Mouse (Mus musculus): ENCODE results near the gene Vmn1r180. TPM values are rescaled to one million over a fixed set of nuclear protein-coding genes. Genes with fewer than 3 reads are reported as not detected.
"Not testable (repeated sequence)": the region's sequence is repeated elsewhere in the genome, so short reads cannot be mapped to it uniquely, and the experiment has no call there.

Gene Vmn1r180
- polyA plus RNA-seq (2014; fragmentation: Nextera tagmentation; extraction: Ambion mirVana): not detected in 2 replicates

GRCm38 (mm10) chr7:23950332-23950731, at the start of gene Vmn1r180:
Gene Vmn1r180, plus strand, starts transcription at chr7:23950632.
- H3K27me3 ChIP-seq (ENCODE audit: control insufficient read depth, insufficient read depth, low read length): no peaks in the 10 kb centered on the region
- H3K4me2 ChIP-seq (ENCODE audit: low read depth, low read length, severe bottlenecking): no peak within 1 kb of the TSS
- peaks cover 3% of the 10 kb centered on the region; the same call in 1 of the 2 replicates for H3K9me3 ChIP-seq (ENCODE audit: control insufficient read depth, low read length)
- H3K36me3 ChIP-seq (ENCODE audit: control insufficient read depth, insufficient read depth, low read length): no peaks in the 10 kb centered on the region
- no peaks in the 10 kb centered on the region for H3K4me1 ChIP-seq (replicated peaks; ENCODE audit: control insufficient read depth, insufficient read depth, low read length)
- ATAC-seq (replicated peaks; ENCODE audit: low FRiP score): no peak
- no peak within 1 kb of the TSS for H3K4me3 ChIP-seq (ENCODE audit: low read depth, low read length)
- no peak within 1 kb of the TSS for H3K27ac ChIP-seq (ENCODE audit: low read depth, low read length)
- H3K9ac ChIP-seq (ENCODE audit: low read length): no peak within 1 kb of the TSS
- no peak for DNase-seq (ENCODE audit: low spot score)

DNA sequence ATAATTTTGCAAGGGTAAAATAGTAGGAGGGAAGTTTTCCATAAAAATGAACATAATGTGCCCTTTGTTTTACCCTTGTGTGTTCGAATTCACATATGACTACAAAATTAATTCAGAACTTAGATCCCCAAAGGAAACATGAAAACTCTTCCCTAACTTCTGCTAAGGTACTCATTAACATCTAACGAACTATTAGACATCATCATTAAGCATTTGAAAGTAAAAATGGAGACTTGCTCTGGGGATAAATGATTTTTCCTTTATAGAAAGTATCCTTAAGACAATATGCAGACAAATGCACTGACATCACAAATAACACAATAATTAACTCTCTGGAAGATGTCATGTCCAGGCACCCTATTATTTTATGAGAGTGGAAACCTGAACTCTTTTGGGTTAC, 23.8 kb upstream of the Vmn1r180 start, which contains the start of gene Vmn1r179:
Vmn1r179 (plus strand) TSS at position 301 of the 400 bp plus-strand sequence.
- no peaks in the 10 kb centered on the region for H3K36me3 ChIP-seq (ENCODE audit: control insufficient read depth, insufficient read depth, low read length)
- H3K9ac ChIP-seq (ENCODE audit: low read length): no peak within 1 kb of the TSS
- DNase-seq (ENCODE audit: low spot score) (no peak), ATAC-seq (replicated peaks; ENCODE audit: low FRiP score) (no peak)
- WGBS: 54% methylated on average over 2 of the region's 2 CpGs
- no peak within 1 kb of the TSS for H3K27ac ChIP-seq (ENCODE audit: low read depth, low read length)
- H3K9me3 ChIP-seq (ENCODE audit: control insufficient read depth, low read length): peaks cover 4% of the 10 kb centered on the region; the same call in 1 of the 2 replicates
- no peak within 1 kb of the TSS for H3K4me2 ChIP-seq (ENCODE audit: low read depth, low read length, severe bottlenecking)
- H3K27me3 ChIP-seq (ENCODE audit: control insufficient read depth, insufficient read depth, low read length): no peaks in the 10 kb centered on the region
- no peak within 1 kb of the TSS for H3K4me3 ChIP-seq (ENCODE audit: low read depth, low read length)
- no peaks in the 10 kb centered on the region for H3K4me1 ChIP-seq (replicated peaks; ENCODE audit: control insufficient read depth, insufficient read depth, low read length)

DNA sequence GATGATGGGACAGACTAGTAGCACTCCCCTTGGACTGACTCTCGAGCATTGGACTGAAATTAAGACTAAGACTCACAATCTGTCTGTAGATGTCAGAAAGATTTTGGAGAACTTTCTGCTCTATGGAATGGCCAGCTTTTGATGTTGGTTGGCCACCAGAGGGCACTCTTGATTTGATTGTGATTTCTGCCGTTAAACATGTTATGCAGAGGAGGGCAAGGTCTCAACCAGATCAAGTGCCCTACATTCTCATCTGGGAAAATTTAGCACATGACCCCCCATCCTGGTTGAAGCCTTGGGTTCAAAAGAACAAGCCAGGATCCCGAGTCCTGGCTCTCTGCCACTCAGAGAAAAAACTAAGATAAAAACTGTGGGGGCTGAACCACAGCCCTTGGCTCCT, 17.6 kb downstream of the Vmn1r180 start:
- 55% methylated on average over 3 of the region's 3 CpGs for WGBS
- ATAC-seq (replicated peaks; ENCODE audit: low FRiP score); H3K4me3 ChIP-seq (ENCODE audit: low read depth, low read length); H3K27me3 ChIP-seq (ENCODE audit: control insufficient read depth, insufficient read depth, low read length); H3K4me2 ChIP-seq (ENCODE audit: low read depth, low read length, severe bottlenecking); H3K9me3 ChIP-seq (ENCODE audit: control insufficient read depth, low read length); H3K4me1 ChIP-seq (replicated peaks; ENCODE audit: control insufficient read depth, insufficient read depth, low read length); H3K9ac ChIP-seq (ENCODE audit: low read length); H3K27ac ChIP-seq (ENCODE audit: low read depth, low read length); H3K36me3 ChIP-seq (ENCODE audit: control insufficient read depth, insufficient read depth, low read length); DNase-seq (ENCODE audit: low spot score): not testable (repeated sequence)

- peaks cover 12% of the 10 kb centered on the region; the same call in 1 of the 2 replicates for H3K9me3 ChIP-seq (ENCODE audit: control insufficient read depth, low read length)
- not testable (repeated sequence) for H3K27me3 ChIP-seq (ENCODE audit: control insufficient read depth, insufficient read depth, low read length); H3K27ac ChIP-seq (ENCODE audit: low read depth, low read length); ATAC-seq (replicated peaks; ENCODE audit: low FRiP score); H3K4me1 ChIP-seq (replicated peaks; ENCODE audit: control insufficient read depth, insufficient read depth, low read length); H3K36me3 ChIP-seq (ENCODE audit: control insufficient read depth, insufficient read depth, low read length); H3K4me2 ChIP-seq (ENCODE audit: low read depth, low read length, severe bottlenecking); DNase-seq (ENCODE audit: low spot score); H3K9ac ChIP-seq (ENCODE audit: low read length); H3K4me3 ChIP-seq (ENCODE audit: low read depth, low read length)
- 91% methylated on average over 9 of the region's 9 CpGs for WGBS
These were observed 23.9 kb downstream of the Vmn1r180 start, which contains the start of gene Vmn1r181 for GRCm38 (mm10) chr7:23974315-23974714. Gene Vmn1r181, plus strand, starts transcription at chr7:23974615.

DNA sequence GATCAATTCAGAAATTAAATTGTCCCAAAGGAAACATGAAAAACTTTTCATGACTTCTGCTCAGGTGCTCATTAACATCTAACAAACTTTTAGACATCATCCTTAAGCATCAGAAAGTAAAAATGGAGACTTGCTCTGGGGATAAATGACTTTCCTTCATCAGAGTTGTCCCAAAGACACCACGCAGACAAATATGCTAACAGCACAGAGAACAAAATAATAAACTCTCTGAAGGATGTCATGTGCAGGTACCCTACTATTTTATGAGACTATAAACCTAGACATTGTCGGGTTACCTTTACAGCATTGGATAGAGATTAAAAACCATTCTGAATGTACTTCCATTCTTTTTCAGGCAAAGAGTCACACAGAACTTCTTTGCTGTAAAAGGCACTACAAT, 51.0 kb downstream of the Vmn1r180 start, which contains the start of gene V1rd19:
V1rd19 (plus strand) TSS at position 301 of the 400 bp plus-strand sequence.
- Histone ChIP-seq H3K27ac (ENCODE audit: low read depth, low read length) (no peak within 1 kb of the TSS), H3K9me3 (ENCODE audit: control insufficient read depth, low read length) (peaks cover 3% of the 10 kb centered on the region), H3K27me3 (ENCODE audit: control insufficient read depth, insufficient read depth, low read length) (no peaks in the 10 kb centered on the region), H3K4me2 (ENCODE audit: low read depth, low read length, severe bottlenecking) (no peak within 1 kb of the TSS), H3K9ac (ENCODE audit: low read length) (no peak within 1 kb of the TSS), H3K36me3 (ENCODE audit: control insufficient read depth, insufficient read depth, low read length) (no peaks in the 10 kb centered on the region), H3K4me3 (ENCODE audit: low read depth, low read length) (no peak within 1 kb of the TSS), H3K4me1 (replicated peaks; ENCODE audit: control insufficient read depth, insufficient read depth, low read length) (no peaks in the 10 kb centered on the region)
- ATAC-seq (replicated peaks; ENCODE audit: low FRiP score) (no peak), DNase-seq (ENCODE audit: low spot score) (no peak)
- 76% methylated on average over 2 of the region's 2 CpGs for WGBS

Other genes starting within 250 kb of the Vmn1r180 start
- not detected in 2 replicates for gene Vmn1r173, start 249.9 kb upstream of the Vmn1r180 start, polyA plus RNA-seq (2014; fragmentation: Nextera tagmentation; extraction: Ambion mirVana)
- not detected in 2 replicates for gene Vmn1r174, start 198.4 kb upstream of the Vmn1r180 start, polyA plus RNA-seq (2014; fragmentation: Nextera tagmentation; extraction: Ambion mirVana)
- gene Vmn1r175, start 140.0 kb upstream of the Vmn1r180 start, polyA plus RNA-seq (2014; fragmentation: Nextera tagmentation; extraction: Ambion mirVana): not detected in 2 replicates
- gene Vmn1r176, start 113.3 kb upstream of the Vmn1r180 start, polyA plus RNA-seq (2014; fragmentation: Nextera tagmentation; extraction: Ambion mirVana): not detected in 2 replicates
- not detected in 2 replicates for gene Vmn1r177, start 84.2 kb upstream of the Vmn1r180 start, polyA plus RNA-seq (2014; fragmentation: Nextera tagmentation; extraction: Ambion mirVana)
- gene Vmn1r178, start 58.6 kb upstream of the Vmn1r180 start, polyA plus RNA-seq (2014; fragmentation: Nextera tagmentation; extraction: Ambion mirVana): not detected in 2 replicates
- not detected in 2 replicates for gene Vmn1r179, start 23.7 kb upstream of the Vmn1r180 start, polyA plus RNA-seq (2014; fragmentation: Nextera tagmentation; extraction: Ambion mirVana)
- gene Vmn1r181, start 24.0 kb downstream of the Vmn1r180 start, polyA plus RNA-seq (2014; fragmentation: Nextera tagmentation; extraction: Ambion mirVana): not detected in 2 replicates
- gene V1rd19, start 51.1 kb downstream of the Vmn1r180 start, polyA plus RNA-seq (2014; fragmentation: Nextera tagmentation; extraction: Ambion mirVana): not detected in 2 replicates
- not detected in 2 replicates for gene Vmn1r183, start 102.6 kb downstream of the Vmn1r180 start, polyA plus RNA-seq (2014; fragmentation: Nextera tagmentation; extraction: Ambion mirVana)
- gene Zfp180, start 131.3 kb downstream of the Vmn1r180 start, polyA plus RNA-seq (2014; fragmentation: Nextera tagmentation; extraction: Ambion mirVana): 33.3 and 35.3 TPM in 2 replicates
- 5.1 and 6.3 TPM in 2 replicates for gene Zfp112, start 161.7 kb downstream of the Vmn1r180 start, polyA plus RNA-seq (2014; fragmentation: Nextera tagmentation; extraction: Ambion mirVana)
- 17.4 and 17.6 TPM in 2 replicates for gene Zfp235, start 183.5 kb downstream of the Vmn1r180 start, polyA plus RNA-seq (2014; fragmentation: Nextera tagmentation; extraction: Ambion mirVana)
- 6.2 and 6.7 TPM in 2 replicates for gene Zfp114, start 224.4 kb downstream of the Vmn1r180 start, polyA plus RNA-seq (2014; fragmentation: Nextera tagmentation; extraction: Ambion mirVana)